Mouse (Mus musculus): ENCODE data around the gene Lgals2. TPM values are rescaled to one million over a fixed set of nuclear protein-coding genes. Genes with fewer than 3 reads are reported as not detected.

Lgals2 gene
- polyA plus RNA-seq, 1 experiment from 2014 or later = 9.5 TPM

DNA sequence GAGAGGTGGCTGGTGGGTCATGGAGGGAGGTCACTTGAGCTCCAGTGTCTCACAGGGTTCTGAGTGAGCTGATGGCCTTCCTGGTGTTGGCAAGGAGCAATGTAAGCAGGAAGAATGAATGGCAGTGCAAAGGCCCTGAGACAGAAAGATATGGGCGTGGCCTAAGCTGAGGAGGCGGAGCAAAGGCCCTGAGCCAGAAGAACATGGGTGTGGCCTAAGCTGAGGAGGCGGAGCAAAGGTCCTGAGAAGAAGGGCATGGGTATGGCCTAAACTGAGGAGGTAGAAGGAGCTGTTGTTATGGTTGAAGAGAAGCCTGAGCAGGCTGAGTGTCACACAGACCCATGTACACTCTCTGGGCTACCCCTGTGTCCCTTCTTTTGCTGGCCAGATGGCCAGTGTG, 21.7 kb downstream of the Lgals2 start:
- no peaks in the 10 kb centered on the region for H3K9me3 ChIP-seq (replicated peaks)
- H3K9ac ChIP-seq = no peak overlapping the region
- H3K4me1 ChIP-seq (replicated peaks) = peaks cover 53% of the 10 kb centered on the region
- H3K36me3 ChIP-seq (replicated peaks) = no peaks in the 10 kb centered on the region
- 63% methylated on average over 3 of the region's 3 CpGs for whole genome bisulfite sequencing (ENCODE audit: insufficient replicate concordance)
- no peak for ATAC-seq (ENCODE audit: insufficient read depth)
- no peak overlapping the region for H3K4me3 ChIP-seq (replicated peaks)
- H3K27me3 ChIP-seq = 0 out of 2 replicates have a peak, but pooled peaks cover 4% of the 10 kb centered on the region
- H3K27ac ChIP-seq (replicated peaks) = peak overlapping the region; percentile 77
- H3K4me2 ChIP-seq = no peak overlapping the region

DNA sequence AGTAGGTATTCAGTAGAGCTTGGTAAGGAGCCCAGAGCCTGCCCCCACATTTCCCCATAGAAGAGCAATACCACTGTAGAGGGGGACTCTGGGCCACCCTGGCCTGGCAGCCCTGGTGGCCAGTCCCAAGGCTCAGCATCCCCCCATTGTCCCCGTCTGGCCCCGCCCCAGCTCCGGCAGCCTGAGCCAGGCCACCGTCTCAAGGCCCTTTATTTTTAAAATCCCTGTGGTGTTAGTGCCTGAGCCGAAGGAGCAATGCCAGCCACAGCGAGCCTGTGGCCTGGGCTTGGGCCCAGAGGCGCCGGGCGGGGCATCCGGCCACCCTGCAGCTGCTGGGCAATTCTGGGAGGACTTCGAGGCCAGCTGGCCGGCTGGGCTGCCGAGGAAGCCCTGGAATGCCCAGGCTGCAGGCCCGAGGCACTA, 22.6 kb downstream of the Lgals2 start:
- Histone ChIP-seq H3K27me3 (peaks cover 6% of the 10 kb centered on the region; the same call in 1 of the 2 replicates), H3K36me3 (replicated peaks) (no peaks in the 10 kb centered on the region), H3K9me3 (replicated peaks) (no peaks in the 10 kb centered on the region), H3K4me3 (replicated peaks) (no peak overlapping the region), H3K9ac (no peak overlapping the region), H3K27ac (replicated peaks) (peak overlapping the region; percentile 77), H3K4me1 (replicated peaks) (peaks cover 53% of the 10 kb centered on the region), H3K4me2 (no peak overlapping the region; the same call in 1 of the 2 replicates)
- ATAC-seq (ENCODE audit: insufficient read depth) = peak; percentile 32
- 51% methylated on average over 14 of the region's 14 CpGs for WGBS (ENCODE audit: insufficient replicate concordance)

DNA sequence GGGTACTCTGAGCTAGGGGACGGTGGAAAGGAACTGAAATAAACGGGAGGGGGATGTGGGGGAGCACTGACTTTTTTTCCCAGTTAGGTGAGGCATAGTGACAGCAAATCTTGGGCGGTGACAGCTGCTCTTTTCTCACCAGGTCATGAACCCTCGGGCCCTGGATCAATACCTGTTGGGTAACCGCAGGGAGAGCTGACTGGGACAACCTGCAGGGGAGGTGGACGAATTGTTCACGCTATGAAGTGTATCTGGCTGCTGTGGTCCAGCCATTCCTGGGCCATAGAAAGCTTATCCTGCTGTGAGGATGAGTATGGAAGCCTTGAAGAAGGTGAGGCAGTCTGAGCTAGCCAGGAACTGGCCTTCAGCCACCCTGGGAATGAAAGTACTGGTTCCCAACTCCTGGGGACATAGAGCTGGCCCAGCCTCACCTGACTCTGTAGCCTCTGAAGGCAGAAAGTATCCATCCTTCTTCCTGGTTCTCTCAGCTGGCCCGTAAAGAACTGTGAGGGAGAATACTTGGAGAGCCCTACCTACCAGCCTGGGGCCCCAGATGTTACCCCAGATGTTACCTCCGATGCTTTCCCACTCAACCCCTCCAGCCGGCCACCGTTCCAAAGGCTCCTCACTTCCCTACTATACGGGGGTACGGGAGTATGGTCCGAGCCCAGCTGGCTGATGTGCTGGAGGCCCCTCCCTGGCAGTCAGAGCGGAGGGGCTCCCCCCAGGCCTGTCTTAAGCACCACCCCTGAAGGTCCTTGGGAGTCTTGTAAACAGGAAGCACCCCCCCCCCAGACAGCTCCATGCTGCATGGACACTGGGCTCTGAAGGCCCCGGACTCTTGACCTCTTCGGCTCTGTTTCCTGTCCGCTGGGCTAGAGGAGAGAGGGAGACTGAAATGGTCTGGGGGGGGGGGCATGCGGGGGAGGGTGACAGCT, 23.3 kb downstream of the Lgals2 start:
- Histone ChIP-seq H3K9ac (no peak overlapping the region), H3K4me2 (peak overlapping the region; percentile 27), H3K4me1 (replicated peaks) (peaks cover 53% of the 10 kb centered on the region), H3K27me3 (peaks cover 11% of the 10 kb centered on the region; the same call in 1 of the 2 replicates), H3K9me3 (replicated peaks) (no peaks in the 10 kb centered on the region), H3K27ac (replicated peaks) (peak overlapping the region; percentile 77), H3K4me3 (replicated peaks) (no peak overlapping the region), H3K36me3 (replicated peaks) (no peaks in the 10 kb centered on the region)
- ATAC-seq (ENCODE audit: insufficient read depth) = peak; percentile 53
- WGBS (ENCODE audit: insufficient replicate concordance) = 44% methylated on average over 19 of the region's 19 CpGs

DNA sequence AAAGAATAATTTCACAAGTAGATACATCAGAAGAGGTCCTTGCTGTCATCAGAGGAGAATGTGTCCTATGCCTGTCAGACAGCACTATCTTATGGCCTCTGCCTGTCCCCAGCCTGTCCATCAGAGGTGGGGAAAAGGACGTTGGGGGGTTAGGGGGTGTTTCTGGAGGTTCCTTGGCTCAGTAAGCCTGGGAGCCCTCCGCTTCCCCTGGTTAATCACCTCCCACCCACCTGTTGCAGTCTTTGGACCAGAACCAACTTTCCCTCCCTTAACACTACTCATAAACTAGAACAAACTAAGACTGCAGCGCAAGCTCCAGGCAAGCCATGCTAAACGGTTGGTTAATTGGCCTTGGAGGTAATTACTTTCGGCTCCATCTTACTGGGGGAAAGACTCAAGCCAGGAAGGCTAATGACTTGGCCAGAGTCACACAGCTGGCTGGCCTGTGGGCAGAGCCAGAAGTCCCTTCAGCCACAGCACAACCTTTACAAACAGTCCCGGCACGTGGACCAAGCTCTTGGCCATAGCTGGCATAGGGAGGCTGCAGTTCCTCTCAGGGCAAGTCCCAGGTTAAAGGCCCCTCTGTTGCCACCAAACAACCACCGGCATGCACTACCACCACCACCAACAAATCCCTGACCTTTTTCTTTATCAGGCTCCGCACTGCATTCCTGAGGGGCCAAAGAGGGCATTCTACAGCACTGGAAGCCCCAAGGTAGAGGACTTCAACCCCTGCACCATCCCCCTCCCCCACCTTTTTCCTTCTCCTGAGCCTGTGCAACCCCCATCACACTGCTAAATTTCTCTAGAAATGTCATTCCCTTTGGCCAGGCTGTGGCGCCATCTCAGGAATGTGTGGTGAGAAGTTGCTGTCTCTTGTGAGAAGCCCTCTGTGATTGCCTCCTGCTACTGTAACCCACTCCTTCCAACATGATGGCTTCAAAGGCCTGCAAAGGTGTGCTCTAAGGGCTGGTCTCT, 24.3 kb downstream of the Lgals2 start:
- Histone ChIP-seq H3K4me1 (replicated peaks) (peaks cover 52% of the 10 kb centered on the region), H3K36me3 (replicated peaks) (no peaks in the 10 kb centered on the region), H3K4me2 (peak overlapping the region; percentile 26), H3K27ac (replicated peaks) (peak overlapping the region; percentile 77), H3K9me3 (replicated peaks) (no peaks in the 10 kb centered on the region), H3K27me3 (peaks cover 11% of the 10 kb centered on the region; the same call in 1 of the 2 replicates), H3K9ac (no peak overlapping the region), H3K4me3 (replicated peaks) (no peak overlapping the region)
- WGBS (ENCODE audit: insufficient replicate concordance) = 57% methylated on average over 10 of the region's 10 CpGs
- no peak for ATAC-seq (ENCODE audit: insufficient read depth)

DNA sequence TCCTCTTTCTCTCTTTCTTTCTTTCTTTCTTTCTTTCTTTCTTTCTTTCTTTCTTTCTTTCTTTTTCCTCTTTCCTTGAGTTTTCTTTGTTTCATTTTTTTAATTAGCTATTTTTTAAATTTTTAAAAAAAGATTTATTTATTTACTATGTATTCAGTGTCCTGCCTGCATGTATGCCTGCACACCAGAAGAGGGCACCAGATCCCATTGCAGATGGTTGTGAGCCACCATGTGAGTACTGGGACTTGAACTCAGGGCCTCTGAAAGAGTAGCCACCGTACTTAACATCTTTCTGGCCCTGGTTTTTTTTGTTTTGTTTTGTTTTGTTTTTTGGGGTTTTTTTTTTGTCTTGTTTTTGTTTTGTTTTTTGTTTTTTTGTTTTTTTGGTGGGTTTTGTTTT, 25.7 kb downstream of the Lgals2 start:
- Histone ChIP-seq H3K9me3 (replicated peaks) (no peaks in the 10 kb centered on the region), H3K36me3 (replicated peaks) (no peaks in the 10 kb centered on the region), H3K4me2 (no peak overlapping the region), H3K4me1 (replicated peaks) (peaks cover 38% of the 10 kb centered on the region), H3K27me3 (peaks cover 14% of the 10 kb centered on the region; the same call in 1 of the 2 replicates), H3K9ac (no peak overlapping the region), H3K4me3 (replicated peaks) (no peak overlapping the region), H3K27ac (replicated peaks) (no peak overlapping the region)
- ATAC-seq (ENCODE audit: insufficient read depth) = no peak
- WGBS (ENCODE audit: insufficient replicate concordance) = 68% methylated on average over 1 of the region's 1 CpGs

DNA sequence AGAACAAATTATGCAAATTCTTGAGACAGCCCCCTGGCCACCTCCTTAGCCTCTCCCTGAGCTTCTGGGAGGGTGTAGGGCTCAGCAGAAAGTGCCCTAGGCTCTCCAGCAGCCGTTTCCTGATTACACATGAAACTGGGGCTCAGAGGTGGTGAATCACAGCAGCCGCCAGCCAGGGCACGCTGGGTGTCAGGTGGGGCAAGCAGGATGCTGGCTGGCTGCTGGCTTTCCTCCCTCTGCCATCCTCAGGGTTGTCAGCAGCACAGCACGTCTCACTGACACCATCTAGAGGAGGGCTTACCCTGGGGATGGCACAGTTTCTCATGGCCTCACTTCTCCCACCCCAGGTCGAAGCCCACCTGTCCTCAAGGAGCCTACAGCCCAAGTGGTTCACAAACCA, 27.0 kb downstream of the Lgals2 start:
- peaks cover 14% of the 10 kb centered on the region; the same call in 1 of the 2 replicates for H3K27me3 ChIP-seq
- no peak overlapping the region for H3K9ac ChIP-seq
- no peak overlapping the region for H3K4me2 ChIP-seq
- peaks cover 25% of the 10 kb centered on the region for H3K4me1 ChIP-seq (replicated peaks)
- no peak overlapping the region for H3K4me3 ChIP-seq (replicated peaks)
- H3K27ac ChIP-seq (replicated peaks) = no peak overlapping the region
- no peaks in the 10 kb centered on the region for H3K9me3 ChIP-seq (replicated peaks)
- no peak for ATAC-seq (ENCODE audit: insufficient read depth)
- WGBS (ENCODE audit: insufficient replicate concordance) = 27% methylated on average over 5 of the region's 5 CpGs
- H3K36me3 ChIP-seq (replicated peaks) = no peaks in the 10 kb centered on the region

DNA sequence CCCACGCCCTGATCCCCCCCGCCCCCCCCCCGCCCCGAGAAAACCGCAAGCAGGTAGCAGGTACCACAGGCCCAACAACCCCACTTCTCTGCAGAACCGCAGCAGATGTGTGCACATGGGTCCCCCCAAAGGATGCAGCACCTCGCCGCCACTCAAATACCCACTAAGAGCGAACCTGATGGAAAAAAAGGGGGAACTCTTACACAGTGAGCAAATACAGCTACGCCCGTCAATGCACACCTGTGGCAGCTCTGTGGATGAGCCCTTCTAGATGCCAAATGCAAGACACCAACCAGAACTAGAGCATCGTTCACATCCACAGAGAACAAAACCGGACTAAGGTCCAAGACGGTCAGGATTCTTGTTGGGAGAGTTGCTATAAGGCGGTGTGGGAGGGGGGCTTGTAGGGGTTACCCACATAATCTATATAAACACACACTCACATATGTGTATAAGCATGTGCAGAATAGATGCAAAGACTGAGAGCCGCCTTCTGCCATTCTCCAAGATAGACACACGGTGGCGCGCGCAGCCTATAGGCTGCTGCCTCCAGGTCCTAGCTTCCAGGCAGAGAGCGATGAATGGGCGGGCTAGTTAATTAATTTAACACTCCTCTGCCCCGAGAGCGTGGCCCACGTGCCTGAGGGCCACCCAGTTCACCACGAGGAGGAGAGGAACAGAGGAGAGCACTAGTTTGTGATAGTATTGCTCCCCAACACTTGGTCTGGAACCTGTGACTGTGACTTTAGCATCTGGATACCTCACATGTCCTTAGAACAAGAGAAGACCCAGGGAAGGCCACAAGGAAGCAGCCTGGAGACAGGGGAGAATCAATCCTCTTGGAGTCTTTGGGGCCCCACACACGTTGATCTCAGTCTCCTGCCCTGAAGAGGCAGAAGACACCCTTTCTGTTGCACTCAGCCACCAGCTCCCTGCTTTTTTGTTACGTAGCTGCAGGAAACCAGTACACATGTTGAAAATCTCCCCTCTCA, 28.8 kb downstream of the Lgals2 start:
- no peak overlapping the region for H3K4me2 ChIP-seq
- no peak overlapping the region for H3K4me3 ChIP-seq (replicated peaks)
- H3K27ac ChIP-seq (replicated peaks) = no peak overlapping the region
- peaks cover 14% of the 10 kb centered on the region; the same call in 1 of the 2 replicates for H3K27me3 ChIP-seq
- ATAC-seq (ENCODE audit: insufficient read depth) = peak; percentile 17; the same call in 1 of the 2 replicates
- no peaks in the 10 kb centered on the region for H3K36me3 ChIP-seq (replicated peaks)
- no peak overlapping the region for H3K9ac ChIP-seq
- WGBS (ENCODE audit: insufficient replicate concordance) = 18% methylated on average over 28 of the region's 28 CpGs
- no peaks in the 10 kb centered on the region for H3K9me3 ChIP-seq (replicated peaks)
- H3K4me1 ChIP-seq (replicated peaks) = peaks cover 10% of the 10 kb centered on the region; the same call in 1 of the 2 replicates

DNA sequence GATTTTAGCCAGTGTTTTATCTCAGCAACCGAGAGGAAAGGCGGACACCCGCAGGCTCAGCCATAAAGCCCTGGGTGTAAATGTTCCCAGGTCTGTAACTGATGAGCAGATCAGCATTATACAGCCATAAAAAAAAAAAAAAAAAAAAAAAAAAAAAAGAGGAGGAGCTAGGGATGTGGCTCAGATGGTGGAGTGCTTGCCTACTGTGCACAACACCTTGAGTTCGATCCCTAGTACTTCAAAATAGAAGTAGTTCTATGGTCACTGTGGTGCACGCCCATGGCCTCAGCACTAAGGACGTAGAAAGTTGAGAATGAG, 39.3 kb downstream of the Lgals2 start:
- WGBS (ENCODE audit: insufficient replicate concordance) = 29% methylated on average over 6 of the region's 6 CpGs
- 0 out of 2 replicates have a peak, but pooled peaks cover 2% of the 10 kb centered on the region for H3K27me3 ChIP-seq
- no peak for ATAC-seq (ENCODE audit: insufficient read depth)
- no peak overlapping the region for H3K4me3 ChIP-seq (replicated peaks)
- H3K4me1 ChIP-seq (replicated peaks) = peaks cover 10% of the 10 kb centered on the region
- H3K9ac ChIP-seq = no peak overlapping the region
- H3K36me3 ChIP-seq (replicated peaks) = no peaks in the 10 kb centered on the region
- no peak overlapping the region for H3K4me2 ChIP-seq
- H3K9me3 ChIP-seq (replicated peaks) = no peaks in the 10 kb centered on the region
- H3K27ac ChIP-seq (replicated peaks) = no peak overlapping the region

DNA sequence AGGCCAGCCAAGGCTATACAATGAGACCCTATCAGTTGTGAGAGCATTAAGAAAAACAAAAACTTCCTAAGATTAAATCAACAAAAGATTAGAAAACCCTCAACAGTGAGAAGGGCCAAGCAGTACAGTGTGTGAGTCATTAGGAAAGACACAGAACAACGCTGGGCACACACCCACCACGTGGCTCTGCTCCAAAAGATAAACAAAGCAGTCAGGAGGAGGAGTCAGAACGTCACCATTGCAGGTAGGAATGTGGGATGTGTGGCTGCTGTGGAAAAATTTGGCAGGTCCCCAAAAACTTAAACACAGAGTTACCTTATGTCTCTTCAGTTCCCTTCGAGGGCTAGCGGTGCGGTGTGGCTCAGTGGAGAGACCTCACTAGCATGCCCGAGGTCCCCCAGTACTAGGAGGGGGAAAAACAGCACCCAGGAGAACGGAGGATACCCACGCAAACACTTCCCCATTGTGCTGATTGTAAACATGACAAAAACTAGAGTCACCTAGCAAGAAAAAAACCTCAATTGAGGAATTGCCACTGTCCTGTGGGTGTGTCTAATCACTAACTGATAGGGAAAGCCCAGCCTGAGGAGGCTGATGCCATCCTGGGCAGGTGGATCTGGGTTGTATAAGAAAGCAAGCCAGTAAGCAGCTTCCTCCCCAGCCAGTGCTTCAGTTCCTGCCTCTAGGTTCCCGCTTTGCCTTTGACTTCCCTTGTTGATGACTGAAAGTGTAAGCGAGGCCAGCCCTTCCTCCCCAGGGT, 39.8 kb downstream of the Lgals2 start:
- 20% methylated on average over 11 of the region's 11 CpGs for WGBS (ENCODE audit: insufficient replicate concordance)
- peak; percentile 56 for ATAC-seq (ENCODE audit: insufficient read depth)
- Histone ChIP-seq H3K9ac (no peak overlapping the region), H3K4me3 (replicated peaks) (no peak overlapping the region), H3K4me1 (replicated peaks) (peaks cover 10% of the 10 kb centered on the region), H3K9me3 (replicated peaks) (no peaks in the 10 kb centered on the region), H3K27ac (replicated peaks) (peak overlapping the region; percentile 19; the same call in 1 of the 2 replicates), H3K36me3 (replicated peaks) (no peaks in the 10 kb centered on the region), H3K4me2 (0 out of 2 replicates have a peak overlapping the region, but pooled peaks have one; percentile 5), H3K27me3 (no peaks in the 10 kb centered on the region)

Measured in liver, embryonic 15.5 days (tissue).